Mouse (Mus musculus) adrenal gland, postnatal 14 days (tissue): ENCODE data around the gene Cyb5d1. TPM values are rescaled to one million over a fixed set of nuclear protein-coding genes. Genes with fewer than 3 reads are reported as not detected.

Source experiments
- DNase-seq: peaks from one replicate; pipeline ENCODE4 v3.0.0; 2021; ENCODE audit warnings: mixed read lengths
- total RNA-seq: library from RNA; stranded (reverse); gene quantifications from 2 replicates; pipeline ENCODE4 v1.2.3, GENCODE M21; 2021

Cyb5d1 gene
- total RNA-seq, 1 experiment from 2014 or later: 34.2 TPM

DNA sequence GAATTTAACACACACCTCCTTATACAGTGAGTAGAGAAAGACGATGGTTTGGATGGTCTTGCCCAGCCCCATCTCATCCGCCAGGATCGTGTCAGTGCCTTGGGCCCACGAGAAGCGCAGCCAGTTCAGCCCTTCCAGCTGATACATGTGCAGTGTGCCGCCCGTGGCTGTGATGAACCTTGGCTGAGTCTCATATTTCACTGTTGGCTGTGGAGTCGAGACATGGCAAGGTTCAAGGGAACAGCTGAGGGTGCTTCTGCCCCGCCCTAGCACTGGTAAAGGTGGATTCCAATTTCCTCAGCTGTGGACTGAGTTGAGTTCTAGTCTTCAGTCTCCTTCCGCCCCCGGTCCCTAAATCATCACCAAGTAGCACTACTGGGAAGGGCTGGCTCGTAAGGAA, 37.7 kb downstream of the Cyb5d1 start:
- DNase-seq: no peak

DNA sequence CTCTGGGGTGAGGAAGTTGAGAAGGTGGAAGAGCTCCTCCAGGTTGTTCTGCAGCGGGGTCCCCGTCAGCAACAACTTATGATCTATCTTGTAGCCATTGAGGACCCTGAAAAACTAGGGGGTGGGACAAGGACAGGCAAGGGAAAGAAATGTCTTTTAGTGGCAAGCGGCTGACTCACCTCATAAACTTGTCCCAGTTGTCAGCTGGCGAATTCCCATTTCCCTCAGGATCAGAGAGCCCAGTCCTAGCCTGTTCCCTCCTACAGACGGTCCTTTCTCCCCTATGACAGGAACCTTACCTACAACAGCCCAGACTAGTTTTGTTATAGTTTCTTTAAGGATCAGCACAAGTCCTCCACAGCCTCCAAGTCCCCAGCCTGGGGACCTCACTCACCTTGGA, 38.9 kb downstream of the Cyb5d1 start:
- no peak for DNase-seq

DNA sequence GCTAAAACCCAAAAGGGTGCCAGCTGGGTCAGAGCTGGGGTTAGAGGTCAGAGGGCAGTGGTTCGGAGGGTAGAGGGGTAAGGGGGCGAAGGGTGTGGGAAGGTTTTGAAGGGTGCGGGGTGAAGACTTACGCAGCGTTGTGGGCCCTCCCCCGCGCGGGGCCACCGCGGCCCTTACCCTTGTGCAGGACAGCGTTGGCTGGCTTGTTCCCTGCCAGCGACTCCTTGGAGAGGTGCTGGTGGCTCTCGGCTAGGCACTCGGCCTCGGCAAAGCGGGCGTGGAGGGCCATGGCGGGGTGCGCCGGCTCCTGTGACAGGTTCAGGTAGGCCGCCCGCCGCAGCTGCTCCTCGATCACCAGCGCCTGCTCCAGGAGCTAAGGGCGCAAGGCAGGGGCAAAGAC, 49.0 kb downstream of the Cyb5d1 start:
- no peak for DNase-seq

Other genes starting within 250 kb of the Cyb5d1 start
- gene Alox12b, start 238.6 kb downstream of the Cyb5d1 start, total RNA-seq: not detected in 2 replicates
- gene Alox8, start 197.8 kb downstream of the Cyb5d1 start, total RNA-seq: 0.19 TPM in 1 of 2 replicates, not detected in the other
- not detected in 2 replicates for gene Gucy2e, start 158.6 kb downstream of the Cyb5d1 start, total RNA-seq
- gene Cntrob, start 71.9 kb downstream of the Cyb5d1 start, total RNA-seq: 9.0 and 10.7 TPM in 2 replicates
- gene Trappc1, start 71.7 kb downstream of the Cyb5d1 start, total RNA-seq: 82.9 and 83.2 TPM in 2 replicates
- gene Kcnab3, start 69.4 kb downstream of the Cyb5d1 start, total RNA-seq: 6.6 and 6.9 TPM in 2 replicates
- 4.1 and 5.4 TPM in 2 replicates for gene Rnf227, start 55.2 kb downstream of the Cyb5d1 start, total RNA-seq
- 109 and 118 TPM in 2 replicates for gene Chd3, start 26.2 kb downstream of the Cyb5d1 start, total RNA-seq
- 124 and 137 TPM in 2 replicates for gene Naa38, start 144 bp downstream of the Cyb5d1 start, total RNA-seq
- gene Tmem88, start 2.6 kb upstream of the Cyb5d1 start, total RNA-seq: 29.5 and 30.2 TPM in 2 replicates
- gene Kdm6b, start 18.0 kb upstream of the Cyb5d1 start, total RNA-seq: 53.7 and 61.3 TPM in 2 replicates
- 0.22 and 0.49 TPM in 2 replicates for gene Dnah2, start 153.5 kb upstream of the Cyb5d1 start, total RNA-seq
- gene Efnb3, start 164.6 kb upstream of the Cyb5d1 start, total RNA-seq: 1.5 and 2.0 TPM in 2 replicates
- 9.2 and 10.1 TPM in 2 replicates for gene Wrap53, start 184.6 kb upstream of the Cyb5d1 start, total RNA-seq
- gene Trp53, start 184.7 kb upstream of the Cyb5d1 start, total RNA-seq: 66.4 and 78.4 TPM in 2 replicates
- 37.4 and 39.7 TPM in 2 replicates for gene Atp1b2, start 210.3 kb upstream of the Cyb5d1 start, total RNA-seq
- gene Shbg, start 222.3 kb upstream of the Cyb5d1 start, total RNA-seq: not detected in 2 replicates
- gene Sat2, start 226.4 kb upstream of the Cyb5d1 start, total RNA-seq: 7.9 and 8.2 TPM in 2 replicates
- gene Fxr2, start 237.4 kb upstream of the Cyb5d1 start, total RNA-seq: 75.5 and 84.3 TPM in 2 replicates